Mouse (Mus musculus): ENCODE measurements around the gene Prom2. TPM values are rescaled to one million over a fixed set of nuclear protein-coding genes. Genes with fewer than 3 reads are reported as not detected.
A peak's percentile ranks its signal among the peaks of the same experiment; 100 is the strongest.

Prom2 gene
- polyA plus RNA-seq, 1 experiment from 2014 or later, result not detected

- 0 out of 2 replicates have a peak, but pooled peaks cover 3% of the 10 kb centered on the region for H3K27me3 ChIP-seq
- DNase-seq, result peak; percentile 43
- H3K27ac ChIP-seq, result no peak overlapping the region
- no peaks in the 10 kb centered on the region for H3K9me3 ChIP-seq (replicated peaks)
- no peak overlapping the region for H3K4me3 ChIP-seq (replicated peaks)
- no peak overlapping the region for H3K9ac ChIP-seq
- H3K4me1 ChIP-seq (replicated peaks), result 0 out of 2 replicates have a peak, but pooled peaks cover 2% of the 10 kb centered on the region
- ATAC-seq (ENCODE audit: low read depth), result no peak
- no peaks in the 10 kb centered on the region for H3K36me3 ChIP-seq
- 19% methylated on average over 7 of the region's 7 CpGs for WGBS (ENCODE audit: insufficient replicate concordance)
- H3K4me2 ChIP-seq, result no peak overlapping the region
Observed at GRCm38 (mm10) chr2:127507077-127507774, 34.0 kb downstream of the Prom2 start.

DNA sequence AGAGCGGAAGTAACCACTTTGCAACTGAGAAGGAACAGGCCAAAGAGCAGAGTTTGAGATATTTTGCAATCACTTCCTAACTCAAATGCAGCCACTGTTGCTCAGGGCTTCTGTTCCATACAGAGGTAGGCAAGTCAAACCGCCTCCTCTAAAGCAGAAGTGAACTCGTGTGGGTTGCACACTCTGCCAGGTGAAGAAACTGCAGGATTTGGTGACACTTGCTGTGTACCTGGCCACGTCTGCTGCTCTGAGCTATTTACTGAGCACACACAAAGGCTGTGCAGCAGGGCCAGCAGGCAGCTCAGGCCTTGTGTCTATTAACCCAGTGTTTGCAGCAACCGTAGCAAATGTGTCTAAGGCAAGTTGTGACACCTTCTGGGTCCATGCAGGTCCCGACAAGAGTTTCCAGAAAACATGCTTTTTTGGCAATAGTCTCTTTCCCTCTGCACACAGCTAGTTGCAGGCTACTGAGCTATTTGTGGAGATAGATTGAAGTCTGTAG, 35.1 kb downstream of the Prom2 start:
- H3K4me2 ChIP-seq, result no peak overlapping the region
- no peak overlapping the region for H3K9ac ChIP-seq
- ATAC-seq (ENCODE audit: low read depth) (no peak), DNase-seq (no peak)
- H3K4me3 ChIP-seq (replicated peaks), result no peak overlapping the region
- H3K4me1 ChIP-seq (replicated peaks), result 0 out of 2 replicates have a peak, but pooled peaks cover 2% of the 10 kb centered on the region
- H3K27me3 ChIP-seq, result 0 out of 2 replicates have a peak, but pooled peaks cover 6% of the 10 kb centered on the region
- H3K9me3 ChIP-seq (replicated peaks), result no peaks in the 10 kb centered on the region
- H3K36me3 ChIP-seq, result no peaks in the 10 kb centered on the region
- WGBS (ENCODE audit: insufficient replicate concordance), result 53% methylated on average over 6 of the region's 6 CpGs
- no peak overlapping the region for H3K27ac ChIP-seq

- Histone ChIP-seq H3K4me2 (no peak overlapping the region), H3K4me3 (replicated peaks) (no peak overlapping the region), H3K27me3 (0 out of 2 replicates have a peak, but pooled peaks cover 7% of the 10 kb centered on the region), H3K4me1 (replicated peaks) (0 out of 2 replicates have a peak, but pooled peaks cover 2% of the 10 kb centered on the region), H3K27ac (no peak overlapping the region), H3K36me3 (no peaks in the 10 kb centered on the region), H3K9me3 (replicated peaks) (no peaks in the 10 kb centered on the region), H3K9ac (no peak overlapping the region)
- 38% methylated on average over 4 of the region's 4 CpGs for WGBS (ENCODE audit: insufficient replicate concordance)
- no peak for DNase-seq
- no peak for ATAC-seq (ENCODE audit: low read depth)
Observed at GRCm38 (mm10) chr2:127505196-127505595, 36.1 kb downstream of the Prom2 start.

GRCm38 (mm10) chr2:127503751-127504549, 37.3 kb downstream of the Prom2 start:
- Histone ChIP-seq H3K4me3 (replicated peaks) (no peak overlapping the region), H3K9me3 (replicated peaks) (no peaks in the 10 kb centered on the region), H3K4me2 (no peak overlapping the region), H3K9ac (no peak overlapping the region), H3K4me1 (replicated peaks) (0 out of 2 replicates have a peak, but pooled peaks cover 2% of the 10 kb centered on the region), H3K36me3 (no peaks in the 10 kb centered on the region), H3K27me3 (0 out of 2 replicates have a peak, but pooled peaks cover 11% of the 10 kb centered on the region), H3K27ac (no peak overlapping the region)
- no peak for ATAC-seq (ENCODE audit: low read depth)
- 47% methylated on average over 8 of the region's 8 CpGs for WGBS (ENCODE audit: insufficient replicate concordance)
- no peak for DNase-seq

GRCm38 (mm10) chr2:127501061-127501460, 40.2 kb downstream of the Prom2 start:
- Histone ChIP-seq H3K4me2 (no peak overlapping the region), H3K27me3 (0 out of 2 replicates have a peak, but pooled peaks cover 11% of the 10 kb centered on the region), H3K27ac (no peak overlapping the region), H3K36me3 (no peaks in the 10 kb centered on the region), H3K9me3 (replicated peaks) (no peaks in the 10 kb centered on the region), H3K9ac (no peak overlapping the region), H3K4me1 (replicated peaks) (no peaks in the 10 kb centered on the region), H3K4me3 (replicated peaks) (no peak overlapping the region)
- ATAC-seq (ENCODE audit: low read depth) (no peak), DNase-seq (no peak)
- WGBS (ENCODE audit: insufficient replicate concordance), result 52% methylated on average over 7 of the region's 7 CpGs

DNA sequence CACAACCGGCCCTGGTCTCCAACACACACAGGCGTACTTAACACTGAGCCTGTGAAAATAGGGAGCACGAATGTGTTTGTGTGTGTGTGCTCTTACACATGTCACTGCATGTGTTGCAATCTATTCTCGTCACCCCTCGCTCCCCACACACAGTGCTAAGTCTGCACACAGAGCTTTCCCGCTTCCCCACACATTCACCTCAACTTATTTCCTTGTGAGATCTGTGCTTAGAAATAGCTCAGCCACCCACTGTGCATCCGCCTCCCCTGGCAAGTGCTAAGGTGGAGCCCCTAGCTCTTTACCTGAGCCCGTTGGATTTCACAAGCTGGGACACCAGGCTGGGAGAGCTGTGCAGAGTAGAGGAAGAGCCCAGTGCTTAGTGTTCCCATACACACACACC, 42.5 kb downstream of the Prom2 start:
- Histone ChIP-seq H3K4me1 (replicated peaks) (no peaks in the 10 kb centered on the region), H3K9ac (no peak overlapping the region), H3K27me3 (0 out of 2 replicates have a peak, but pooled peaks cover 11% of the 10 kb centered on the region), H3K4me2 (no peak overlapping the region), H3K4me3 (replicated peaks) (no peak overlapping the region), H3K9me3 (replicated peaks) (no peaks in the 10 kb centered on the region), H3K27ac (no peak overlapping the region), H3K36me3 (no peaks in the 10 kb centered on the region)
- 64% methylated on average over 8 of the region's 8 CpGs for WGBS (ENCODE audit: insufficient replicate concordance)
- ATAC-seq (ENCODE audit: low read depth) (no peak), DNase-seq (no peak)

GRCm38 (mm10) chr2:127496321-127496720, 44.9 kb downstream of the Prom2 start:
- Histone ChIP-seq H3K9me3 (replicated peaks) (no peaks in the 10 kb centered on the region), H3K4me1 (replicated peaks) (no peaks in the 10 kb centered on the region), H3K36me3 (no peaks in the 10 kb centered on the region), H3K27ac (no peak overlapping the region), H3K27me3 (0 out of 2 replicates have a peak, but pooled peaks cover 5% of the 10 kb centered on the region), H3K4me2 (no peak overlapping the region), H3K4me3 (replicated peaks) (no peak overlapping the region), H3K9ac (no peak overlapping the region)
- DNase-seq (no peak), ATAC-seq (ENCODE audit: low read depth) (no peak)
- WGBS (ENCODE audit: insufficient replicate concordance), result 50% methylated on average over 1 of the region's 1 CpGs

- 8% methylated on average over 19 of the region's 19 CpGs for WGBS (ENCODE audit: insufficient replicate concordance)
Observed at GRCm38 (mm10) chr2:127484476-127485170, 56.6 kb downstream of the Prom2 start.

DNA sequence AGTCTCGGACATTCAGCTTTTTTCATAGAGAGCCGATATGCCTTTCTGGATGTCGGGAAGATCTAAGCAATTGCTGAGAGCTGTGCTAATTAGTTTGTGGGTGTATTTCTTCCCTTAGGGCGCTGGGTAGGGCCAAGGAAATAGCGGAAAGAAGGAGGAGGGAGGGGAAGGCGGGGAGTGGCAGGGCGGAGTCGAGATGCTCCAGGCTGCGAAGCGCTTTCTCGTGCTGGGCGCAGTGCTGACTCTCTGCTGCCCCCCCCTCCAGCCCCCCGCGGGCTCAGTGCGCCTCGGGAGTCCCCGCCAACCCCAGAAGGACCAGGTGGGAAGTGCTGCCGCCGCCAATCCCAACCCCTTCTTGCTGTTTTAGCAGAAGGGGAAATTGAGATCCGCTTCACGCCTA, 58.3 kb downstream of the Prom2 start:
- no peak for ATAC-seq (ENCODE audit: low read depth)
- H3K4me2 ChIP-seq, result peak overlapping the region; percentile 61
- H3K27me3 ChIP-seq, result peaks cover 81% of the 10 kb centered on the region

More at GRCm38 (mm10) chr2:127484476-127485170, 56.6 kb downstream of the Prom2 start:
- H3K9ac ChIP-seq, result no peak overlapping the region
- H3K9me3 ChIP-seq (replicated peaks), result no peaks in the 10 kb centered on the region
- no peak overlapping the region for H3K27ac ChIP-seq
- peaks cover 15% of the 10 kb centered on the region for H3K4me1 ChIP-seq (replicated peaks)
- DNase-seq (peak; percentile 27), ATAC-seq (ENCODE audit: low read depth) (0 out of 2 replicates have a peak, but pooled peaks have one; percentile 31)
- H3K36me3 ChIP-seq, result no peaks in the 10 kb centered on the region
- peaks cover 70% of the 10 kb centered on the region for H3K27me3 ChIP-seq
- H3K4me3 ChIP-seq (replicated peaks), result peak overlapping the region; percentile 27; the same call in 1 of the 2 replicates
- peak overlapping the region; percentile 39 for H3K4me2 ChIP-seq

GRCm38 (mm10) chr2:127482533-127482911, 58.7 kb downstream of the Prom2 start:
- peaks cover 81% of the 10 kb centered on the region for H3K27me3 ChIP-seq
- ATAC-seq (ENCODE audit: low read depth) (peak; percentile 38; the same call in 1 of the 2 replicates), DNase-seq (no peak)
- H3K4me1 ChIP-seq (replicated peaks), result peaks cover 15% of the 10 kb centered on the region
- H3K4me2 ChIP-seq, result peak overlapping the region; percentile 61
- under 1% methylated on average over 21 of the region's 21 CpGs for WGBS (ENCODE audit: insufficient replicate concordance)
- H3K36me3 ChIP-seq, result no peaks in the 10 kb centered on the region
- no peak overlapping the region for H3K9ac ChIP-seq
- H3K27ac ChIP-seq, result no peak overlapping the region
- peak overlapping the region; percentile 47 for H3K4me3 ChIP-seq (replicated peaks)
- no peaks in the 10 kb centered on the region for H3K9me3 ChIP-seq (replicated peaks)

More for the DNA sequence above, 58.3 kb downstream of the Prom2 start:
- no peak for DNase-seq
- peaks cover 15% of the 10 kb centered on the region for H3K4me1 ChIP-seq (replicated peaks)
- H3K36me3 ChIP-seq, result no peaks in the 10 kb centered on the region
- no peaks in the 10 kb centered on the region for H3K9me3 ChIP-seq (replicated peaks)
- H3K4me3 ChIP-seq (replicated peaks), result peak overlapping the region; percentile 47
- 1% methylated on average over 21 of the region's 21 CpGs for WGBS (ENCODE audit: insufficient replicate concordance)
- H3K27ac ChIP-seq, result no peak overlapping the region
- no peak overlapping the region for H3K9ac ChIP-seq
